Mouse (Mus musculus) kidney, adult 2 months (tissue): ENCODE data around the gene Tmem242. TPM values are rescaled to one million over a fixed set of nuclear protein-coding genes. Genes with fewer than 3 reads are reported as not detected.

Experiments
- DNase-seq: peaks from one replicate; pipeline ENCODE4 v3.0.0; 2021
- H3K27ac ChIP-seq: fragments of 200-500 bp; 2 replicates; pipeline ENCODE4 v1.5.1; 2012; ENCODE audit warnings: low read depth, low read length, control low read depth, inconsistent platforms; ENCODE audit not compliant: insufficient read depth
- H3K27me3 ChIP-seq: fragments of 200-500 bp; replicated peaks from 2 replicates; pipeline ENCODE4 v1.6.1; 2012; ENCODE audit warnings: mild to moderate bottlenecking, moderate library complexity, low read length, inconsistent platforms; ENCODE audit not compliant: control insufficient read depth, insufficient read depth
- H3K36me3 ChIP-seq: fragments of 200-500 bp; 2 replicates; pipeline ENCODE4 v1.6.1; 2012; ENCODE audit warnings: mild to moderate bottlenecking, moderate library complexity, low read length, inconsistent platforms; ENCODE audit not compliant: control insufficient read depth, insufficient read depth
- H3K4me1 ChIP-seq: fragments of 200-500 bp; 2 replicates; pipeline ENCODE4 v1.6.1; 2011; ENCODE audit warnings: low read length; ENCODE audit not compliant: control insufficient read depth, insufficient read depth
- H3K4me3 ChIP-seq: fragments of 200-500 bp; 2 replicates; pipeline ENCODE4 v1.5.1; 2011; ENCODE audit warnings: mild to moderate bottlenecking, low read depth, low read length, control low read depth; ENCODE audit not compliant: insufficient read depth
- CTCF ChIP-seq: fragments of 200-500 bp; conservative IDR thresholded peaks from 2 replicates; pipeline ENCODE4 v1.5.1; 2011; ENCODE audit warnings: low read depth, mild to moderate bottlenecking, control low read depth, low read length, moderate library complexity, mixed read lengths; ENCODE audit not compliant: insufficient read depth, insufficient read length
- POLR2A ChIP-seq: fragments of 200-500 bp; IDR thresholded peaks from one replicate; pipeline ENCODE4 v1.6.1; 2011; ENCODE audit warnings: low read depth, low read length, control low read depth
- WGBS: fragments of 180-500 bp; shearing (Covaris S2); methylation state at CpG from one replicate; pipeline ENCODE4 v1.1.7; 2018; 5-methylcytosine and 5-hydroxymethylcytosine counted together
- polyA plus RNA-seq: library from polyadenylated mRNA; depleted of rRNA; stranded (reverse); fragments of >200 nt; gene quantifications from 2 replicates; pipeline ENCODE4 v1.2.3, GENCODE M21; 2012; rRNA removed

Tmem242 gene
- polyA plus RNA-seq, 1 experiment, result 28.2 TPM

DNA sequence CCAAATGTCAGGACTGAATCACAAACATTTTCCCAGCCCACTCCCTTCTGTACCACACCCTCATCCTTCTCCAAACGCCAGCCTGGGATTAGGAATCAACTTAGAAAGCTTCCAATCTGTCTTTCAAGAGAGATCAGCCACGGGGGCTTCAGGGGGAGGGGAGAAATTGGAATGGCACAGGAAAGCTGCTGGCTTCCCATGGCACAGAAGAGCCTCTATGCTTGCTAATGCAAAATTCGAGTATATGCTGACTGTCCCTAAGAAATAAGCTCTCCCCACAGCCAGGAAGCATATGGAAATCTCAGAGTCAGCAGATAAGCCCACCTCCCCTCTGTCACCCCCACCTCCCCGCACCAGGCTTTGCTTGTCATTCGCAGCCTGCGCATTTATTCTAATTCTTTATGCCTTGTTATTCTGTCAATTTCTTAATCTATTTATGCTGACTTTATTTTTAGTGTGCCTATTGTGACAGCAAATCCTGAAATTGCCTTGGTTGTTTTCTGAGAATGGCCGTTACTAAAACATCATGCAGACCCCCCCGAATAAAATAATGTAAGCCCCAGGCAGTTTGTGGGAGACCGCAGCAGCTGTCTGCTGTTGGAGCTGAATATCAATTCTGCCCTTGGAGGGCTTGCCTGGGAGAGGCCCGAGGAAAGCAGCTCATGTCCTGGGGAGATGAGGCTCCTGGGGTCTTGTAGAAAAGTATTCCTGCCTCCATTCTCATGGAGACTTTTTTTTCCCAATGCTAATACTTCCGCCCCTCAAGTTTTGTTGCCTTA is 62.7 kb downstream of the Tmem242 start:
- no peak for DNase-seq
- Histone ChIP-seq H3K36me3 (no peaks in the 10 kb centered on the region), H3K4me3 (no peak overlapping the region), H3K27ac (no peak overlapping the region), H3K4me1 (no peaks in the 10 kb centered on the region), H3K27me3 (no peaks in the 10 kb centered on the region)
- WGBS, result 52% methylated on average over 11 of the region's 11 CpGs
- TF ChIP-seq CTCF, result no peak
- no peak for TF ChIP-seq POLR2A

DNA sequence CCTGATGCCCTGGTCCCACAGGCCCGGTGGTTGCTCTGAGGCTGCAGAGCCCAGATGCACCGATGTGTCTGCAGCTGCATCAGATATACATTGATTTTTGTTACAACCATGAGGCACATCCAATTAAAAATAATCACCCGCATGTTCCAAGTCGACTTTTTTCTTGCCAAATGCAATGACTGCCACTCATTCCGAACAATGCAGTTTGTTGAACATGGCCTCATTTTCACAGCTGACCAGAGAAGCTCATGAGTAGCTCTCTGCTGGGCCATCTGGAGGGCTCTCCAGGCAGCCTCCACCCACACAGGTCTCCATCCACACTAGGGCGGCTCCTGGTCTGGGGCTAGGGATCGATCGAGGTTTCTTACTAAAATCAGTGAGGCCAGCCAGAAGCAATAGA is 67.1 kb downstream of the Tmem242 start:
- no peaks in the 10 kb centered on the region for H3K27me3 ChIP-seq
- WGBS, result 89% methylated on average over 8 of the region's 8 CpGs
- no peaks in the 10 kb centered on the region for H3K4me1 ChIP-seq
- DNase-seq, result no peak
- TF ChIP-seq CTCF (no peak), POLR2A (no peak)
- H3K27ac ChIP-seq, result no peak overlapping the region
- H3K4me3 ChIP-seq, result no peak overlapping the region
- no peaks in the 10 kb centered on the region for H3K36me3 ChIP-seq

DNA sequence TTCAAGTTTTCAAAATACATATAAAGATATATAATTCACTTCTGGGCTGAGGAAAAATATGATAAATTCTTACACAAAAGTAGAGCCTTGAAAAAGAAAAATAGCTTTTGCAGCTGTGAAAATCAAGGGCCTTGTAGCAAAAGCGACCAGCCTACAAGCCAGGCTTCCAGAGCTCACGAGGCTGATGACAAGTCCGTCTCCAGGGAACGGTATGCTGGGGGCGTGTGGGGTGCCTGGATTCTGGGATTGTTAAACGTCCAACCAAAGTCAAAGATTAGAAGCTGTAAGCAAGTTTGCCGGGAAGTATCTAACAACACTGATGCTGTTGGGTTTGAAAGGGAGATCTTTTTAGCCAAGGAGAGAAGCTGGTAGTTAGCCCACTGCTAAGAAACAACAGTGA is 68.5 kb downstream of the Tmem242 start:
- Histone ChIP-seq H3K4me3 (no peak overlapping the region), H3K27me3 (no peaks in the 10 kb centered on the region), H3K27ac (no peak overlapping the region), H3K36me3 (no peaks in the 10 kb centered on the region), H3K4me1 (no peaks in the 10 kb centered on the region)
- WGBS, result 63% methylated on average over 7 of the region's 7 CpGs
- DNase-seq, result no peak
- no peak for TF ChIP-seq CTCF
- no peak for TF ChIP-seq POLR2A

DNA sequence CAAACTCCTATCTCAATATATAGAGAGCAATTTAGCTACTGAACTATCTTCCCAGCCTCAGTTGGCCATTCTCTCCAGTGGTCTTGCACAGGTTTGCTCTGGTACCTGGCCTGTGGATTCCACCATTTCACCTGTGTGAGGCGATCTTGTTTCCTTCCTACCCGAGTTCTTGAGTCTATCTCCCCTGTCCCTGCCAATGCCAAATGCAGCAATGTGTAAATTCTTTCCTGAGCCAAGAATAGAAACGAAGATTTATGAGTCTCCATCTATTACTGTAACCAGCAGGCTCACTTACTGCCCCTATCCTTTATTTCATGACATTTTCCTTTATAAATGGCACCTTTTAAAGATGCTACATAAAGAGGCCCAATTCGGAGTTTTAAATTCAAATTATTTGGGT is 69.0 kb downstream of the Tmem242 start:
- TF ChIP-seq CTCF (no peak), POLR2A (no peak)
- H3K4me1 ChIP-seq, result no peaks in the 10 kb centered on the region
- no peaks in the 10 kb centered on the region for H3K36me3 ChIP-seq
- no peak for DNase-seq
- no peak overlapping the region for H3K4me3 ChIP-seq
- 65% methylated on average over 4 of the region's 4 CpGs for WGBS
- H3K27me3 ChIP-seq, result no peaks in the 10 kb centered on the region
- H3K27ac ChIP-seq, result no peak overlapping the region

DNA sequence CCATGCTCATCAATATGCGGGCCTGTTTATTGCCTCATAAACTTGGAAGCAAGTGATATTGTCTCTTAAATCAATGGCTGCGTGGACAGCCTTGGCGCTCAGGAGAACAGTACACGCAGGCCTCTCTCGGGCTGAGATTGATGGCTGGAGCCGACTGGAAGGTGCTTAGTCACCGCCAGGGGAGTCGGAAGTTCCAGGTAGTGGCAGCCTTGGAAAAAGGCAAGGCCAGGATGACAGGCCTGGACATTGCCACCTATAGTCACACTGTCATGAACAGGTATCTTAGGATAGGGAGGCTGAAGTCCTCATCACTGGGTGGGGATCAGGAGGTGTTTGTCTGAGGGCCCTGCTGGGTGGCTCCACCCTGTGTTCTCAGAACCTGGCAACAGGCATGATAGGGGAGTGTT is 74.1 kb downstream of the Tmem242 start:
- TF ChIP-seq CTCF (no peak), POLR2A (no peak)
- no peak overlapping the region for H3K4me3 ChIP-seq
- H3K27ac ChIP-seq, result no peak overlapping the region
- no peaks in the 10 kb centered on the region for H3K27me3 ChIP-seq
- whole genome bisulfite sequencing, result 71% methylated on average over 8 of the region's 8 CpGs
- no peak for DNase-seq
- peaks cover 4% of the 10 kb centered on the region for H3K4me1 ChIP-seq
- no peaks in the 10 kb centered on the region for H3K36me3 ChIP-seq

Other genes with a start within 250 kb of the Tmem242 start
- 0.27 and 0.62 TPM in 2 replicates for gene Ldhal6b, start 21.5 kb downstream of the Tmem242 start, polyA plus RNA-seq
- 2.1 and 2.4 TPM in 2 replicates for gene Zdhhc14, start 52.3 kb upstream of the Tmem242 start, polyA plus RNA-seq